Mouse (Mus musculus) ES-Bruce4 (cell line): Measurements from ENCODE around the gene Astn2.

Experiments
- CTCF ChIP-seq: IDR thresholded peaks from one replicate; pipeline ENCODE4 v1.8.1; 2011; ENCODE audit warnings: low read depth, low read length
- POLR2A ChIP-seq: IDR thresholded peaks from one replicate; pipeline ENCODE4 v1.8.1; 2011; ENCODE audit warnings: low read length; ENCODE audit not compliant: insufficient read depth

DNA sequence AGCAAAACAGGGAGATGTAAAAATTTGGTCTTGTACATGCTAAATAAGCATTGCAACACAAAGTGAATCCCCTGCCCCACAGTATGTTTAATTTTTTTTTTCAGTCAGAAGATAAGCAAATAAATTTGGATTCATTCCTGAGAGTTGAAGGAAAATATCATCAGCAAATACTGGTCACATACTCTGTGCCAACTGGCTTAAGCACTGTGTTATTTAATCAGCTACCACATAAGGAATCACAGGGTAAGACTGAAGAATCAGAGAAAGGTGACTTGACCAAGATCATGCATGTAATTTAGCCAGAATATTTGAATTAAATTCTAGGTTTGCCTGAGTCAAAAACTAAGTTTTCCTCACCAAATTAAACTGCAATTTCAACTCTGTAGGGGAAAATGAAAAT is 693.8 kb downstream of the Astn2 start:
- TF ChIP-seq CTCF (no peak), POLR2A (no peak)
